9 mouse cellular contexts compared by ENCODE assay signal in genomic region chr6:6942813-6943212, GRCm38 (mm10). TPM values are rescaled to one million over a fixed set of nuclear protein-coding genes. Genes with fewer than 3 reads are reported as not detected.
DNase-seq lines count a peak whose midpoint lies in the region; ATAC-seq and TF ChIP-seq lines count a peak whose summit lies in the region.
"Had no signal": no experiment of that assay in that cellular context is flagged by ENCODE, and none has a peak within 500 bp of the region (broad histone marks: within the 10 kb centered on the region; RNA-seq: fewer than 3 reads in every experiment).

No protein-coding gene starts in this region.

- TF ChIP-seq CTCF in hindbrain, postnatal 0 days (IDR thresholded peaks at IDR 0.05; ENCODE audit: low read depth): peak; percentile 28; the same call in 1 of the 2 replicates

- no peak for ATAC-seq in hindbrain, postnatal 0 days
- no peak for ATAC-seq in hindbrain, embryonic 13.5 days (ENCODE audit: low FRiP score)
- ATAC-seq in megakaryocyte progenitor cell, adult 5-6 weeks (replicated peaks; ENCODE audit: poor library complexity): 0 out of 2 replicates have a peak, but pooled peaks have one; percentile 57

- no peak overlapping the region for H3K4me3 ChIP-seq in hindbrain, postnatal 0 days (ENCODE audit: low read length)
- no peak overlapping the region for H3K4me3 ChIP-seq in hindbrain, embryonic 13.5 days
- no peak overlapping the region for H3K4me3 ChIP-seq in embryonic facial prominence, embryonic 10.5 days
- H3K4me3 ChIP-seq: megakaryocyte, embryonic 14.5 days had no signal

- H3K9ac ChIP-seq in hindbrain, postnatal 0 days (replicated peaks; ENCODE audit: low read length): no peak overlapping the region
- H3K9ac ChIP-seq in hindbrain, embryonic 13.5 days: no peak overlapping the region

- WGBS in hindbrain, postnatal 0 days: 46% methylated on average over 6 of the region's 6 CpGs
- 55% methylated on average over 6 of the region's 6 CpGs for WGBS in hindbrain, embryonic 13.5 days
- WGBS in embryonic facial prominence, embryonic 10.5 days: 51% methylated on average over 6 of the region's 6 CpGs

- H3K4me2 ChIP-seq in hindbrain, postnatal 0 days (ENCODE audit: low read depth, low read length): no peak overlapping the region
- H3K4me2 ChIP-seq in hindbrain, embryonic 13.5 days: no peak overlapping the region

- DNase-seq in hindbrain, postnatal 0 days (ENCODE audit: low spot score): peak; percentile 15
- DNase-seq in 416B (ENCODE audit: low read depth) (peak; percentile 35), ES-CJ7 (ENCODE audit: low read depth, low spot score) (peak; percentile 59)
- DNase-seq in embryonic facial prominence, embryonic 10.5 days (ENCODE audit: low spot score): peak; percentile 48
- DNase-seq in yolk sac, embryonic 10.5 days (ENCODE audit: low spot score): no peak
- DNase-seq in spleen, postnatal 4 days (ENCODE audit: low spot score in 2 of 2): no peak

- no peaks in the 10 kb centered on the region for H3K9me3 ChIP-seq in hindbrain, postnatal 0 days (ENCODE audit: low read length)
- H3K9me3 ChIP-seq in hindbrain, embryonic 13.5 days: no peaks in the 10 kb centered on the region
- H3K9me3 ChIP-seq in embryonic facial prominence, embryonic 10.5 days: no peaks in the 10 kb centered on the region

- no peak overlapping the region for H3K27ac ChIP-seq in hindbrain, postnatal 0 days
- H3K27ac ChIP-seq in hindbrain, embryonic 13.5 days: no peak overlapping the region
- no peak overlapping the region for H3K27ac ChIP-seq in embryonic facial prominence, embryonic 10.5 days (replicated peaks)

- H3K27me3 ChIP-seq in hindbrain, postnatal 0 days (ENCODE audit: insufficient read depth, low read length): no peaks in the 10 kb centered on the region
- no peaks in the 10 kb centered on the region for H3K27me3 ChIP-seq in hindbrain, embryonic 13.5 days
- no peaks in the 10 kb centered on the region for H3K27me3 ChIP-seq in embryonic facial prominence, embryonic 10.5 days (replicated peaks; ENCODE audit: low read depth, poor library complexity, severe bottlenecking)
- H3K27me3 ChIP-seq: megakaryocyte, embryonic 14.5 days had no signal

- H3K4me1 ChIP-seq in hindbrain, postnatal 0 days (ENCODE audit: insufficient read depth, low read length): no peaks in the 10 kb centered on the region
- H3K4me1 ChIP-seq in hindbrain, embryonic 13.5 days (replicated peaks): no peaks in the 10 kb centered on the region
- H3K4me1 ChIP-seq in embryonic facial prominence, embryonic 10.5 days: no peaks in the 10 kb centered on the region

- H3K36me3 ChIP-seq in hindbrain, postnatal 0 days (ENCODE audit: insufficient read depth, low read length): no peaks in the 10 kb centered on the region
- no peaks in the 10 kb centered on the region for H3K36me3 ChIP-seq in hindbrain, embryonic 13.5 days
- H3K36me3 ChIP-seq in embryonic facial prominence, embryonic 10.5 days (replicated peaks): no peaks in the 10 kb centered on the region

RNA-seq across cellular contexts. Expression of gene Sdhaf3, which starts 13.0 kb away (rescaled TPM):
- 2.9 and 4.6 TPM in 2 replicates for total RNA-seq in hindbrain, postnatal 0 days (2014; rRNA removed)
- polyA plus RNA-seq in hindbrain, postnatal 0 days (2015; fragmentation: Nextera tagmentation; extraction: Ambion mirVana): 5.5 and 5.7 TPM in 2 replicates
- 7.3 and 7.4 TPM in 2 replicates for polyA plus RNA-seq in hindbrain, embryonic 13.5 days (2015; fragmentation: Nextera tagmentation; extraction: Ambion mirVana)
- 6.7 and 7.5 TPM in 2 replicates for polyA plus RNA-seq in embryonic facial prominence, embryonic 10.5 days (2016; fragmentation: Nextera tagmentation; extraction: Ambion mirVana)
- 4.1 and 7.3 TPM in 2 replicates for total RNA-seq in megakaryocyte progenitor cell, adult 5-6 weeks (2015)
- 3.7 and 4.0 TPM in 2 replicates for total RNA-seq in megakaryocyte progenitor cell, adult 5-6 weeks (2017)

Comparison
In these comparisons a context has a peak if more than half of its experiments do, and no peak if none do; other contexts are left out.
1. DNase-seq: peak in hindbrain, postnatal 0 days (single experiment), 416B (single experiment), ES-CJ7 (single experiment) and embryonic facial prominence, embryonic 10.5 days (single experiment); none in yolk sac, embryonic 10.5 days (single experiment) and spleen, postnatal 4 days (0 of 2).